Mouse (Mus musculus) embryonic facial prominence, embryonic 11.5 days (tissue): ENCODE measurements at regions not wholly inside any gene's neighbourhood (a gene's known extent, or its start where the extent isn't known, plus 50 kb on each side); places are given as distances from the start of the nearest gene placed in this dataset.
A peak's percentile ranks its signal among the peaks of the same experiment; 100 is the strongest.

ENCODE experiments used
- ATAC-seq: fragments of 200-750 bp; cut with Nextera tagmentation; replicated peaks from 2 replicates; pipeline ENCODE4 v1.8.0; 2017; ENCODE audit warnings: low read depth; ENCODE audit not compliant: insufficient number of reproducible peaks, low FRiP score, low TSS enrichment
- DNase-seq: peaks from one replicate; pipeline ENCODE4 v3.0.0-alpha.2; 2015; ENCODE audit warnings: low spot score
- H3K27ac ChIP-seq: fragments of 300-500 bp; sonication (generic); replicated peaks from 2 replicates; pipeline ENCODE4 v1.5.1; 2014; ENCODE audit warnings: mild to moderate bottlenecking, low read depth, low read length, control low read depth
- H3K27me3 ChIP-seq: fragments of 300-500 bp; sonication (generic); 2 replicates; pipeline ENCODE4 v1.6.1; 2014; ENCODE audit warnings: mild to moderate bottlenecking, low read length, moderate library complexity, mixed read lengths; ENCODE audit not compliant: control insufficient read depth, insufficient read depth
- H3K36me3 ChIP-seq: fragments of 300-500 bp; sonication (generic); replicated peaks from 2 replicates; pipeline ENCODE4 v1.6.1; 2014; ENCODE audit warnings: low read depth, mild to moderate bottlenecking, low read length, moderate library complexity, mixed read lengths; ENCODE audit not compliant: control insufficient read depth, insufficient read depth
- H3K4me1 ChIP-seq: fragments of 300-500 bp; sonication (generic); 2 replicates; pipeline ENCODE4 v1.6.1; 2014; ENCODE audit warnings: low read length, mixed read lengths; ENCODE audit not compliant: control insufficient read depth, insufficient read depth
- H3K4me2 ChIP-seq: fragments of 300-500 bp; sonication (generic); 2 replicates; pipeline ENCODE4 v1.6.1; 2014; ENCODE audit warnings: low read depth, mild to moderate bottlenecking, control low read depth, low read length, moderate library complexity
- H3K4me3 ChIP-seq: fragments of 300-500 bp; sonication (generic); 2 replicates; pipeline ENCODE4 v1.5.1; 2014; ENCODE audit warnings: low read depth, low read length, control low read depth
- H3K9ac ChIP-seq: fragments of 300-500 bp; sonication (generic); replicated peaks from 2 replicates; pipeline ENCODE4 v1.6.1; 2014; ENCODE audit warnings: mild to moderate bottlenecking, control low read depth, low read length
- H3K9me3 ChIP-seq: fragments of 300-500 bp; sonication (generic); replicated peaks from 2 replicates; pipeline ENCODE4 v1.6.1; 2016; ENCODE audit warnings: mild to moderate bottlenecking, low read length, inconsistent platforms, mixed read lengths; ENCODE audit not compliant: control insufficient read depth
- WGBS: fragments of 180-500 bp; shearing (Covaris S2); extraction: QIAGEN DNeasy Blood & Tissue Kit; methylation state at CpG from one replicate; pipeline ENCODE4 v1.1.7; 2014; 5-methylcytosine and 5-hydroxymethylcytosine counted together

DNA sequence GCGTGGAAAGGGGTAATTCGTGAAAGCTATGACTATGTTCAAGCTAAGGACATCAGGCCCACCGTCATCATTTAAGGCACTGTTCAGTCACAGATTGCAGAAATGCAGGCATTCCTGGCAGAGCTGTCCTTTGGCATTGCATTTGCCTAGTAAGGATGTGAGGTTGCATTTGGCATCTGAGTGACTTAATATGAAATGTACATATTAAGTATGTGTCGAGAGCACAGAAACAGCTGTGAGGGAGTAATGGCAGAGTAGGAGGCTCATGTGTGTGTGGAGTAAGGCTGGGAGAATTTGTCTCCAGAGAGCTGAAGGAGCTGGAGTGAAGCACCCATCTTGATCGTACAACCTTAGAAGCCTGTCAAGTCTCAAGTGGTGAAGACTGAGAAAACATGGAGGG, 316.4 kb downstream of the Nucb2 start:
- 76% methylated on average over 5 of the region's 5 CpGs for WGBS
- H3K27ac ChIP-seq, result no peak overlapping the region
- H3K4me3 ChIP-seq, result no peak overlapping the region
- no peak for DNase-seq
- no peak overlapping the region for H3K4me2 ChIP-seq
- no peaks in the 10 kb centered on the region for H3K4me1 ChIP-seq
- H3K27me3 ChIP-seq, result no peaks in the 10 kb centered on the region
- no peaks in the 10 kb centered on the region for H3K36me3 ChIP-seq
- no peaks in the 10 kb centered on the region for H3K9me3 ChIP-seq
- no peak overlapping the region for H3K9ac ChIP-seq
- no peak for ATAC-seq

- H3K27me3 ChIP-seq, result no peaks in the 10 kb centered on the region
- no peak for ATAC-seq
- WGBS, result 58% methylated on average over 3 of the region's 3 CpGs
- H3K4me1 ChIP-seq, result no peaks in the 10 kb centered on the region
- H3K36me3 ChIP-seq, result no peaks in the 10 kb centered on the region
- H3K4me3 ChIP-seq, result no peak overlapping the region
- no peak overlapping the region for H3K27ac ChIP-seq
- H3K9ac ChIP-seq, result no peak overlapping the region
- no peak overlapping the region for H3K4me2 ChIP-seq
- no peak for DNase-seq
- no peaks in the 10 kb centered on the region for H3K9me3 ChIP-seq
Observed at GRCm38 (mm10) chr7:116842894-116843293, 338.7 kb downstream of the Nucb2 start.

DNA sequence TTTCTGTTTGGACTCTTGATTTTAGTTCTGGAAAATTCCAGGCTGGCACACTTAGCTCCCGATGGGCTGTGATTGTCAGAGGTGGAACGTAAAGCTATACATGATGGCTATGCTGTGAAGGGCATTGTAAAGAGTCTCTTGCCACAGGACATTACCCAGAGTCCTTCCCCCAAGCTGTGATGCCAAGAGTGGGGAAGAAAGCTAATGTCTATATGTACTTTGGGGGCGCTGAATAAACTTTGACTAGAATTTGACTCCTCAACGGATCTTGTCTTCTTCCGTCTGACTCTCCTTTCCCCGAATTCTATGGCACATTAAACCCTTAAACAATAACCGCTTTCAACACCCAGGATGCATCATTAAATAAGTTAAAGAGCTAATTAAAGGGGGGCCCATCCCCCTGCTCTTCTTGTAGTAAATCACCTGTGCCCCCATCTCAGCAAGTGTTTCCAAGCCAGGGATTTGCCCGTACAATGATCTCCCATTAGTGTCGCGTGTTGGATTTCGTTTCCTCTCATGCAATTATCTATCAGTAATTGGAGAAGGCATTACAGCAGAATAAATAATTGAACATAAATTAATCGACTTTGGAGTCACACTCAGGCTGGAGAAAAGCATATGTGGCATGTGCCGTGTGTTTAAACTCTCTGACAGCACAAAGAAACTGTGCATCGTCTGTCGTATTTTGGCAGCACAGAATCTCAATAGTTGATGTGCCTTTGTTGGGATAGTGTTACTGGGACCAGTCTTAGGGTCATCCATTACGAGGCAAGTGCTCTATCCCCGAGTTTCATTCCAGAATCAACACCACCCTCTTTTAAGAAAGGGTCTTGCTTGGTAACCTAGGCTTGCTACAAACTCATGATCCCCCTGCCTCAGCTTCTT, 343.9 kb downstream of the Nucb2 start:
- 78% methylated on average over 17 of the region's 17 CpGs for WGBS
- Histone ChIP-seq H3K4me3 (no peak overlapping the region), H3K27ac (no peak overlapping the region), H3K9me3 (no peaks in the 10 kb centered on the region), H3K27me3 (no peaks in the 10 kb centered on the region), H3K4me2 (no peak overlapping the region), H3K4me1 (no peaks in the 10 kb centered on the region), H3K9ac (no peak overlapping the region), H3K36me3 (no peaks in the 10 kb centered on the region)
- ATAC-seq (no peak), DNase-seq (no peak)

- no peak overlapping the region for H3K4me2 ChIP-seq
- H3K9ac ChIP-seq, result no peak overlapping the region
- WGBS, result 88% methylated on average over 3 of the region's 3 CpGs
- ATAC-seq (no peak), DNase-seq (no peak)
- no peak overlapping the region for H3K27ac ChIP-seq
- no peaks in the 10 kb centered on the region for H3K9me3 ChIP-seq
- H3K36me3 ChIP-seq, result no peaks in the 10 kb centered on the region
- H3K4me3 ChIP-seq, result no peak overlapping the region
- H3K27me3 ChIP-seq, result no peaks in the 10 kb centered on the region
- no peaks in the 10 kb centered on the region for H3K4me1 ChIP-seq
Observed at GRCm38 (mm10) chr7:116853351-116853750, 349.2 kb downstream of the Nucb2 start.

DNA sequence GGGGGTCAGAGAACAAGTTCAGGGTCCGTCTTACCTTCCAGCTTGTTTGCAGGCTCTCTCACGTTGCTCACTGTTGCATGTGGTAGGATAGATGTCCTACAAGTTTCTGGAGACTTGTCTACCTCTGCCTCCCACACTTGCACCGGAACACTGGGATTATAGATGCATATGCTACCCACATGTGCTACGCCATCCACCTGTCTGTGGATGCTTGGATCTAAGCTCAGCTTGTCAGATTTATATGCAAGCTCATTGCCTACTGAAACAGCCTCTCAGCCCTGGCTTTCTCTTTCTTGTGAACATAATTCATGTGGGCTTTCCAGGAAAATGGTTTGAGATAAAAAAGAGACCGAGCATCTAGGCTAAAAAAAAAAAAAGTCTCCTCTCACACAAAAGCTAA, 353.0 kb downstream of the Nucb2 start:
- no peak for ATAC-seq

DNA sequence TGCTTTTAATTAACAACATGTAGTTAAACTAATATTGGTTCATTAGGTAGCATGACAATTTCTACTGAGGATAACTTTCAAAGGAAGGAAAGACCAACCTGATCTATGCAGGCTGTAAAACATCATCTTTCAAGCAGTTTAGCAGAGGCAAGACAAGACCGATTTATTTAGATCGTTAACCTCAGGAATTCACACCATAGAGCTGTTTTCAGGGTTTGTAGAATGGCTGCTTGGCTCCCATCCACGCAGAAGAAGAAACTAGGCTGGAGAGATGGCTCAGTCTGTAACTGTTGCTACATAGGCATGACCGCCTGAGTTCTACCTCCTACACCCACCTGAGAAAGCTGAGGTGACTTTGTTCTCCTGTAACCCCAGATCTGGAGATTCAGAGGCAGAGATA, 353.6 kb downstream of the Nucb2 start:
- H3K27me3 ChIP-seq, result no peaks in the 10 kb centered on the region
- no peaks in the 10 kb centered on the region for H3K9me3 ChIP-seq
- no peak overlapping the region for H3K27ac ChIP-seq
- H3K9ac ChIP-seq, result no peak overlapping the region
- H3K4me1 ChIP-seq, result no peaks in the 10 kb centered on the region
- WGBS, result 89% methylated on average over 4 of the region's 4 CpGs
- H3K4me3 ChIP-seq, result no peak overlapping the region
- no peaks in the 10 kb centered on the region for H3K36me3 ChIP-seq
- DNase-seq (no peak), ATAC-seq (no peak)
- no peak overlapping the region for H3K4me2 ChIP-seq

More for the DNA sequence above, 353.0 kb downstream of the Nucb2 start:
- Histone ChIP-seq H3K4me1 (no peaks in the 10 kb centered on the region), H3K27ac (no peak overlapping the region), H3K9ac (no peak overlapping the region), H3K9me3 (no peaks in the 10 kb centered on the region), H3K27me3 (no peaks in the 10 kb centered on the region), H3K36me3 (no peaks in the 10 kb centered on the region), H3K4me2 (no peak overlapping the region), H3K4me3 (no peak overlapping the region)
- 83% methylated on average over 5 of the region's 5 CpGs for WGBS
- no peak for DNase-seq

DNA sequence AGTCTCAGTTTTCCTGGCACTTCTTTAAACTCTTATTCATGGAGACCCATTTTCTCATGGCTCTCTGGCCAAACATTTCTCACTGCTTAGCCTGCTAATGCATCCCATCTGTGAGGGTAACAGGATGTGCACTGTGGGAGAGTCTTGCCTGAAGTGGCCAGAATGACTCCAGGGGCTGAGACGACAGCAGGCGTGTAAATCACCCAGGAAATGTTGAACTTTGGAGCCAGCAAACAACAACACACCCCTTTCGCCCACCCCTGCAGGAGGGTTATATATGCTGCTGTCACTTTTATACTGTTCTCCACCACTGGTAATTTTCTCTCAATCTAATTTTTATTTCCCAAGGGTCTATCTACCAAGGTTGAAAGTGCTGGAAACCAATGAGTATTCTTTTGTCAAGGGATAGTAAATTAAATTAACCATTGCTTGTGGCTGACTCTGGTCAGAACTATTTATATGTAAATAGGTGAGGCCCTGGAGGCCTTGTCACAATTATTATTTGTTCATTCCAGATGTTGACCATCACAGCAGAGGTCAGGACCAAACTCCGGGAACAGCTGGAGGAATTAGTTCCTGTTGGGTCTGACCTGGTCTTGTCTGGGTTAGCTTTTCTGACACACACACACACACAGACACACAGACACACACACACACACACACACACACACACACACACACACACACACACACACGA, 378.2 kb downstream of the Nucb2 start:
- no peak overlapping the region for H3K4me3 ChIP-seq
- no peaks in the 10 kb centered on the region for H3K27me3 ChIP-seq
- ATAC-seq, result no peak
- no peaks in the 10 kb centered on the region for H3K9me3 ChIP-seq
- 50% methylated on average over 5 of the region's 5 CpGs for WGBS
- DNase-seq, result no peak
- no peaks in the 10 kb centered on the region for H3K36me3 ChIP-seq
- H3K9ac ChIP-seq, result no peak overlapping the region
- no peak overlapping the region for H3K4me2 ChIP-seq
- no peaks in the 10 kb centered on the region for H3K4me1 ChIP-seq
- no peak overlapping the region for H3K27ac ChIP-seq

- Histone ChIP-seq H3K27ac (no peak overlapping the region), H3K4me2 (no peak overlapping the region), H3K36me3 (no peaks in the 10 kb centered on the region), H3K4me1 (no peaks in the 10 kb centered on the region), H3K4me3 (no peak overlapping the region), H3K27me3 (no peaks in the 10 kb centered on the region), H3K9ac (no peak overlapping the region), H3K9me3 (no peaks in the 10 kb centered on the region)
- DNase-seq (peak; percentile 31), ATAC-seq (no peak)
- 32% methylated on average over 6 of the region's 6 CpGs for WGBS
Observed at GRCm38 (mm10) chr7:116893846-116894245, 389.7 kb downstream of the Nucb2 start.
